Mouse (Mus musculus): ENCODE results near the gene Gm10322.

DNA sequence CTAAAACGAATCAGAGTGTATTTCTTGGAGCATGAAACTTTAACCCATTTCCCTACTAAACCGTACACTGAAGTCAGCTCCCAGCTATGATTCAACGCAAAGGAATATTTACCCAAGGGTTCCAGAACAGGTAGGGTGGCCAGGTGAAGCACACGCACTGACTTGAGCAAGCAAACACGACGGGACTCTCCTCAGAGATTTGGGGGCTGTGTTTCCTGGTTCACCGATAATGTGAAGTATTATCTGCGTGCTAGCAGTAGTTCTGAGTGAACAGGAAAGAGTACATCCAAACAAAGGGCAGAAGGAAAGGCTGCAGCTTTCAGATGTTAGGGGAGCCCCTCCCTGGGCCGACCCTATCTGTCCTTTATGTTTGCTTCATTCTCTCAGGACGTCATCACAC is 5.5 kb downstream of the Gm10322 start:
- TF ChIP-seq CTCF (IDR thresholded peaks at IDR 0.05; ENCODE audit: extremely low read depth, insufficient read depth, low read length): no peak
- no peak for TF ChIP-seq POLR2A (IDR thresholded peaks at IDR 0.05; ENCODE audit: extremely low read depth, insufficient read depth, low read length)
